Mouse (Mus musculus): ENCODE data around the gene 4930402F06Rik. TPM values are rescaled to one million over a fixed set of nuclear protein-coding genes. Genes with fewer than 3 reads are reported as not detected.

The 4930402F06Rik gene
- polyA plus RNA-seq, 2 experiments, result not detected

DNA sequence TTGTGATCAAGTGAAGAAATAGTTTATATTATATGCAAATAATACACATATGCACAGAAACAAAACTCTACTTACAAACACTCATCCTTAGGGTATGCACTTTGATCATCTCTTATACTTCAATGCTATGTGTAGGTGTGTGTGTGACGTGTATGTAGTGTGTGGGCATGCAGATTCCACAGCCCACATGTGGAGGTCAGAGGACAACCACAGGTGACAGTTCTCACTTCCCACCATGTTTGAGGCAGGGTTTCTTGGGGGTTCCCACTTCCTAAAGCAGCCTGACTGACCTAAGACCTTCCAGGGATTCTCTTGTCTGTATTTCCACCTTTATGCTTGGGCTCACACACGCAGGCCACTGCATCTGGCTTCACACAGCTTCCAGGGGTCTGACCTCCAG, 15.3 kb upstream of the 4930402F06Rik start:
- Histone ChIP-seq H3K4me1 (replicated peaks; ENCODE audit: control insufficient read depth in 2 of 2, insufficient read depth in 2 of 2, low read length in 1 of 2) (peaks cover 4 to 12% of the 10 kb centered on the region in 2 experiments), H3K27ac (no peak overlapping the region), H3K4me2 (ENCODE audit: low read depth) (no peak overlapping the region), H3K27me3 (ENCODE audit: control insufficient read depth, insufficient read depth, low read length) (no peaks in the 10 kb centered on the region), H3K36me3 (replicated peaks; ENCODE audit: control insufficient read depth, insufficient read depth, low read depth) (no peaks in the 10 kb centered on the region; the same call in 1 of the 2 replicates), H3K9ac (replicated peaks) (no peak overlapping the region), H3K9me3 (ENCODE audit: control insufficient read depth, low read length) (no peaks in the 10 kb centered on the region), H3K4me3 (ENCODE audit: insufficient read depth in 1 of 2, low read depth in 2 of 2, low read length in 2 of 2) (no peak overlapping the region)
- DNase-seq (ENCODE audit: low read depth in 3 of 3, low spot score in 3 of 3), result no peak
- no peak for ATAC-seq (ENCODE audit: insufficient read depth)
- TF ChIP-seq CTCF (IDR thresholded peaks at IDR 0.05; ENCODE audit: low read depth) (no peak), EP300 (IDR thresholded peaks at IDR 0.05; ENCODE audit: low read depth) (no peak)
- 73% methylated on average over 2 of the region's 2 CpGs for WGBS (ENCODE audit: insufficient replicate concordance)

DNA sequence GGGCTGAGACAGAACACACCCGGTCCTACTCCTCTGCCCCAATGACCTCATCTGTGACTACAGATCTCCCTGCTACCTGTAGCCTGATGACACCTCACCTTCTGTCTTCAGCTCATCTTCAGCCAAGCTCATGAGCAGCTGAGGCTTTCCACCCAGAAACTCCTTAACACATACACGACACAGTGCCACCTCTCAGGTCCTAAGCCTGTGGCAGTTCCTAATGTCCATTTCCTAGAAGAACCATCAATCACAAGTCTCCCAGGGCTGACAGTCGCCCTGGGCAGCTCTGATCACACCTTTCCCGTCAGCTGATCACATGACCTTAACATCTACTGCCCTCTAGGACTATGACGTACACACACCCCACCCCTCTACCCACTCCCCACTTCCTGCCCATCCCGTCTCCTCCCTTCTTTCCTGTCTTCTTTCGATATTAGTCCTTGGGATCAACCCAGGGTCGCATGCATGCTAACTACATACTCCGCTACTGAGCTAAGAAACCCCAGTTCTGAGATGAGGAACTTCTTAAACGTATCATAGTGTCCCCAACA, 14.7 kb upstream of the 4930402F06Rik start:
- 61% methylated on average over 10 of the region's 10 CpGs for WGBS (ENCODE audit: insufficient replicate concordance)
- no peaks in the 10 kb centered on the region for H3K27me3 ChIP-seq (ENCODE audit: control insufficient read depth, insufficient read depth, low read length)
- H3K4me1 ChIP-seq (replicated peaks; ENCODE audit: control insufficient read depth in 2 of 2, insufficient read depth in 2 of 2, low read length in 1 of 2), result peaks cover 3 to 6% of the 10 kb centered on the region in 2 experiments; a peak in 3 of 4 replicates
- H3K9ac ChIP-seq (replicated peaks), result no peak overlapping the region
- H3K36me3 ChIP-seq (replicated peaks; ENCODE audit: control insufficient read depth, insufficient read depth, low read depth), result no peaks in the 10 kb centered on the region; the same call in 1 of the 2 replicates
- DNase-seq (ENCODE audit: low read depth in 3 of 3, low spot score in 3 of 3), result no peak
- TF ChIP-seq EP300 (IDR thresholded peaks at IDR 0.05; ENCODE audit: low read depth), result no peak
- TF ChIP-seq CTCF (IDR thresholded peaks at IDR 0.05; ENCODE audit: low read depth), result no peak
- H3K9me3 ChIP-seq (ENCODE audit: control insufficient read depth, low read length), result no peaks in the 10 kb centered on the region
- ATAC-seq (ENCODE audit: insufficient read depth), result no peak
- H3K4me3 ChIP-seq (ENCODE audit: insufficient read depth in 1 of 2, low read depth in 2 of 2, low read length in 2 of 2), result no peak overlapping the region
- H3K4me2 ChIP-seq (ENCODE audit: low read depth), result no peak overlapping the region
- H3K27ac ChIP-seq, result no peak overlapping the region

DNA sequence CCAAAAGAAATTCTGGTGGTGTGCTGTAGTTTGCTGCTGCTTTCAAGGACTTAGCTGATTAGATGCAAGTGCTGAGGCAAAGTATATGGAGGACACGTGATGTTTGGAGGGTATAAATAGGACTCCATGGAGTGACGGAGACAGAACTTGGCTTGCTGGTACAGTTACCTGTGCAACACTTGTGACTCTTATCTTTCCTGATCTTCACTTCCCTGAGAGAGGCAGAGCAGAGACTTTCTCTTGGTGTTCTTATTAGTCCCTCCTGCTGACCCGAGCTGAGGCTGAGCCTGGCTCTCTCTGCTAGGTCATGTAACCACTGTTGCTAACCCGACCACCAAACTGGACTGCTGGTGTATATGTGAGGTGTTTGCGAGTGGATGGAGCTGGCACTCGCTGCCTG, 12.5 kb upstream of the 4930402F06Rik start:
- DNase-seq (ENCODE audit: low read depth in 3 of 3, low spot score in 3 of 3) (no peak), ATAC-seq (ENCODE audit: insufficient read depth) (no peak)
- H3K4me2 ChIP-seq (ENCODE audit: low read depth), result no peak overlapping the region
- WGBS (ENCODE audit: insufficient replicate concordance), result 83% methylated on average over 6 of the region's 6 CpGs
- no peak overlapping the region for H3K9ac ChIP-seq (replicated peaks)
- H3K27ac ChIP-seq, result no peak overlapping the region
- TF ChIP-seq CTCF (IDR thresholded peaks at IDR 0.05; ENCODE audit: low read depth) (no peak), EP300 (IDR thresholded peaks at IDR 0.05; ENCODE audit: low read depth) (no peak)
- H3K27me3 ChIP-seq (ENCODE audit: control insufficient read depth, insufficient read depth, low read length), result no peaks in the 10 kb centered on the region
- H3K36me3 ChIP-seq (replicated peaks; ENCODE audit: control insufficient read depth, insufficient read depth, low read depth), result no peaks in the 10 kb centered on the region; the same call in 1 of the 2 replicates
- H3K4me1 ChIP-seq (replicated peaks; ENCODE audit: control insufficient read depth in 2 of 2, insufficient read depth in 2 of 2, low read length in 1 of 2), result peaks cover 0 to 5% of the 10 kb centered on the region in 2 experiments; a peak in 2 of 4 replicates
- no peak overlapping the region for H3K4me3 ChIP-seq (ENCODE audit: insufficient read depth in 1 of 2, low read depth in 2 of 2, low read length in 2 of 2)
- no peaks in the 10 kb centered on the region for H3K9me3 ChIP-seq (ENCODE audit: control insufficient read depth, low read length)

DNA sequence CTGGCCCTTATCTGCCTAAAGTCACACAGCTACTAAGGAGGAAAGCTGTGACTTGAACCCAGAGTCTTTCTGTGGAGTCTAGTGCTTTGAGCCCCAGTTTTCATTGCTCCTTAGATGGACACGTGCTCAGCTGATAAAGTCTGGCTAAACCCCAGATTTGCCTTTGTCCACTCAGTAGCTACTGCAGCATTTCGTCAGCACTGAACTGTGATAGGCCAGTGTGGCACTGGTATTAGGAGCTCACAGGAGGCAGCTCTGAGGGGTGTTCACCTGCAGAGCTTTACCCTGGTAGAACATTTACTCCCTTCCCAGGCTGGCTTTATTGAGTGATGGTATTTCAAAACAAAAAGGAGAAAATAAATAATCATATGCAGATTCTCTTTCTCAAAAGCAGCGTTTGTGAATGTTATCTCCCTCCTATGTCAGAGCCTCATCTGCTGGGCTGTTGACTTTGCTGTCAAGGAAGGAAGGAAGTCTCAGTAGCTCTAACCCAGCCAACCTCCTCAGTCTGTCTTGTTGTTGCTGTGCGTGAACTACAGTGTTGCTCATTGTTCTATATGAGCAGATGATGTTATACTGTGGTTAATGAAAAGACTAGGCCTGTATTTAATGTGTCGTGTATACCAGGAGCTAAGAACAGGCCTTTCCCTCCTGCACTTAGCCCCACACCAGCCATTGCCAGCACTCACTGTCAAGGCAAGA, 11.6 kb upstream of the 4930402F06Rik start:
- Histone ChIP-seq H3K9ac (replicated peaks) (no peak overlapping the region), H3K4me1 (replicated peaks; ENCODE audit: control insufficient read depth in 2 of 2, insufficient read depth in 2 of 2, low read length in 1 of 2) (peaks cover 0 to 3% of the 10 kb centered on the region in 2 experiments; a peak in 1 of 4 replicates), H3K27ac (no peak overlapping the region), H3K9me3 (ENCODE audit: control insufficient read depth, low read length) (no peaks in the 10 kb centered on the region), H3K4me2 (ENCODE audit: low read depth) (no peak overlapping the region), H3K27me3 (ENCODE audit: control insufficient read depth, insufficient read depth, low read length) (no peaks in the 10 kb centered on the region), H3K36me3 (replicated peaks; ENCODE audit: control insufficient read depth, insufficient read depth, low read depth) (no peaks in the 10 kb centered on the region; the same call in 1 of the 2 replicates), H3K4me3 (ENCODE audit: insufficient read depth in 1 of 2, low read depth in 2 of 2, low read length in 2 of 2) (no peak overlapping the region)
- TF ChIP-seq EP300 (IDR thresholded peaks at IDR 0.05; ENCODE audit: low read depth), result no peak
- no peak for TF ChIP-seq CTCF (IDR thresholded peaks at IDR 0.05; ENCODE audit: low read depth)
- no peak for DNase-seq (ENCODE audit: low read depth in 3 of 3, low spot score in 3 of 3)
- WGBS (ENCODE audit: insufficient replicate concordance), result 60% methylated on average over 5 of the region's 5 CpGs
- ATAC-seq (ENCODE audit: insufficient read depth), result no peak

DNA sequence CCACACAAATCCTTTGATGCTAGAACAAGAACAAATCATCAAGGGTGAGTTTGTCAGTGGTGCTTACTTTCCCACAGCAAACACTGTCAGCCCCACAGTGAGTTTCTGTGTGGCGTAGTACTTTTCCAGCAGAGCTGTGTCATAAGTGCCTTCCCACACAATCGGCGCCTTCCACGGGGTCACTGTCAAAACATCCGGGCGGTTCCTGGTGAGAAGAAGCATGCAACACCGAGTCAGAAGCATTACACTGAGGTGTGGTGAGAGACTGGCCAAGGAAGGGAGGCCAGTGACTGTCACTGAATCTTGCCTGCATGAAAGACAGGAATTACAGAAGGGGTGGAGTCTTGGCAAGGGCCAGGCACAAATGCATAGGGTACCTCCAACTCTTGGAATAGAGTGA, 10.9 kb upstream of the 4930402F06Rik start:
- H3K36me3 ChIP-seq (replicated peaks; ENCODE audit: control insufficient read depth, insufficient read depth, low read depth), result no peaks in the 10 kb centered on the region; the same call in 1 of the 2 replicates

More for the DNA sequence above, 10.9 kb upstream of the 4930402F06Rik start:
- WGBS (ENCODE audit: insufficient replicate concordance), result 86% methylated on average over 7 of the region's 7 CpGs
- no peaks in the 10 kb centered on the region for H3K9me3 ChIP-seq (ENCODE audit: control insufficient read depth, low read length)
- H3K27ac ChIP-seq, result no peak overlapping the region
- ATAC-seq (ENCODE audit: insufficient read depth), result no peak
- H3K4me3 ChIP-seq (ENCODE audit: insufficient read depth in 1 of 2, low read depth in 2 of 2, low read length in 2 of 2), result no peak overlapping the region
- no peak for DNase-seq (ENCODE audit: low read depth in 3 of 3, low spot score in 3 of 3)
- no peaks in the 10 kb centered on the region for H3K27me3 ChIP-seq (ENCODE audit: control insufficient read depth, insufficient read depth, low read length)
- H3K4me2 ChIP-seq (ENCODE audit: low read depth), result no peak overlapping the region
- TF ChIP-seq CTCF (IDR thresholded peaks at IDR 0.05; ENCODE audit: low read depth), result no peak
- TF ChIP-seq EP300 (IDR thresholded peaks at IDR 0.05; ENCODE audit: low read depth), result no peak
- H3K9ac ChIP-seq (replicated peaks), result no peak overlapping the region
- peaks cover 0 to 2% of the 10 kb centered on the region in 2 experiments; a peak in 1 of 4 replicates for H3K4me1 ChIP-seq (replicated peaks; ENCODE audit: control insufficient read depth in 2 of 2, insufficient read depth in 2 of 2, low read length in 1 of 2)

All from liver, embryonic 14.5 days (tissue).